Mouse (Mus musculus): Measurements from ENCODE around the gene Arid3c.
A peak's percentile ranks its signal among the peaks of the same experiment; 100 is the strongest.
"Not testable (repeated sequence)": the region's sequence is repeated elsewhere in the genome, so short reads cannot be mapped to it uniquely, and the experiment has no call there.

The Arid3c gene

DNA sequence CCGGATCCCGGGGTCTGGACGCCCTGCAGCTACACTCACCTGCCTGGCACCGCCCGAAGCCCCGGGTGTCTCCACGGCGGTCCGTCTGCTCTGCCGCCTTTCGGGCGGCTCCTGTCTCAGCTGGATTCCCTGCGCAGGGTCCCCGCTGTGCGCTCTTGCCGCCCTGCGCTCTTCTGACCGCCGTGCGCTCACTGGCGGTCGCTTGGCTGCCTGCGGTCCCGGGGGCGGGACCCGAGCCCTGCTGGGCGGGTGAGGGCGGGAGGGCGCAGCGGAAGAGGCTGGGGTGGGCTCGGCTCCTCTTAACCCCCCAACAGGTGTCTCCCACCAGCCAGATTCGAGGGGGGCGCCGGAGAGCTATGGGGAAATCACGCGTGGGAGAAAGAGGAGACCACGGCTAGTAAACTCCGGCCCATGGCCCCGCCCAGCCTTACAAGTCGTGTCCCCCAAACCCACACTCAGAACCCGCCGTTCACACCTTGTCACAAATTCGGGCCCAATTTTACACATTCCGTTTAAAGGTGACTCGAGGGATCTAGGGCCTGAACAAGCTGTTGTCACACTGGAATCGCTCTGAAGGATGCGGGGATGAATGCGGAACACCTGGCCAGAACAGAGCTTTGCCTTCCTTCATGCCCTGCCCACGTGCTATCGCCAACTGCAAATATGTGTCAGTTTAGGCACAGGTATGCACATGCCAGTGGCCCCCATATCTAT lies at the start of gene Arid3c:
Gene Arid3c (minus strand): TSS at position 91 of the 714 bp plus-strand sequence.
- no peak for DNase-seq (ENCODE audit: low spot score in 2 of 2)

DNA sequence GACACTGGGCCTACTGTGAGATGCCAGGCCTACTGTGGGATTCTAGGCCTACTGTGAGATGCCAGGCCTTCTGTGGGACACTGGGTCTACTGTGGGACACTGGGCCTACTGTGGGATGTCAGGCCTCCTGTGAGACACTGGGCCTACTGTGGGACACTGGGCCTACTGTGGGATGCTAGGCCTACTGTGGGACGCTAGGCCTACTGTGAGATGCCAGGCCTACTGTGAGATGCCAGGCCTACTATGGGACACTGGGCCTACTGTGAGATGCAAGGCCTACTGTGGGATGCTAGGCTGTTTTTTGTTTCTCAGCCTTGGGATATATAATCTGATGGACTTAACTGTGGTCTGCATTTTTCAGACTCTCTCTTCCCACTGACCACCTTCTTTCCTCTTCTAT lies 44.9 kb upstream of the Arid3c start:
- DNase-seq (ENCODE audit: low spot score in 2 of 2): not testable (repeated sequence)

DNA sequence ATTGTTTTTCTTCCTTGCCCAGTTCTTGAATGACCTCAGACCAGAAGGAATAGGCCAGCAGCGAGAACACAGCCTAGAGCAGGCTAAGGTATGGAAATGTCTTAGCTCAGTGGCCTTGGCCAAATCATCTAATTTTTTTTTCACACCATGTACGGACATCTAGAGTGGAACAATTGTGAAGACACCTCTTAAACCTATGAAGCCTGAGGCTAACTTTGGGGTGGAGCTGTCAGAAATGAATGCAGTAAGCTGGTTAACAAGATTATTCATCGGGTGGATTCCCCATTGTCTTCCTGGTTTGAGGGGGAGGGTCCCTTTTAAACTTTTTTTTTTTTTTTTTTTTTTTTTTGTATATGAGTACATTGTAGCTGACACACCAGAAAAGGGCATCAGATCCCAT lies 43.6 kb upstream of the Arid3c start:
- not testable (repeated sequence) for DNase-seq (ENCODE audit: low spot score in 2 of 2)

DNA sequence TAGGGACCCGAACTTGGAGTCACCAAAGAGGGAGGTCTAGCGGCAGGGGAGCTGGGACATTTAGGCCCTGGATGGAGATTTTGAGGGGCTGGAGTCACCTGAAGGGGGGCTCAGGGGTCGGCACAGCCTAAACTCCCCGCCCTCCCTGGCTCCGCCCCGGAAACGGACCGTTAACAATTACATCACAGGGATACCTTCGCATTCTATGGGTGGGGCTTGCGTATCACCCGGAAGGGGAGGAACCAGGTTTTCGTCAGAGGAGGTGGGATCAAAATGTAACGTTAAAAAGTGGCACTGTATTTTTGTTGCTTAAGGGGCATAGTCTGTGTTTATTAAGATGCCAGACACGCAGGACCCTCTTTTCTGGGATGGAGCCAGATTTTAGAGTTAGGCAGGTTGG lies 43.1 kb upstream of the Arid3c start, which contains the start of gene Ccl27a:
Gene Ccl27a (minus strand): TSS at position 246 of the 400 bp plus-strand sequence.
- peak in 1 of 2 experiments; percentile 53 for DNase-seq (ENCODE audit: low spot score in 2 of 2)

DNA sequence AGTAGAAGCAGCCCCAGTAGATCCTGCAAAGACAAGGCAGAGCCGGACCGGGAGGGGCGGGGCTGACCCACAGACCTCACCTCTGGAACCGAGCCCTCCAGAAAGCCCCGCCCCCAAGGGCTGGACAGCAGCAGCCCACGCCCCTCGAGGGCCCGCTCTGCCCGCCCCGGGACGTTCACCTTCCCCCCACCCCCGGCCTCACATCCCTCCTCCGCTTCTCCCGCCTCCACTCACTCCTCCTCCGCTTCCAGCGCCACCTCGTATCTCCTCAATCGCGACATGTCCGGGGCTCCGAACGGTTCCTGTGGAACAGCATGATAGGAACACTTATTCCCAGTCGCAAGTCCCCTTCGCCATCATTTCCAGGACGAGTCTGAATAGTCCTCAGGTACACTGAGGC lies 42.6 kb upstream of the Arid3c start:
- not testable (repeated sequence) for DNase-seq (ENCODE audit: low spot score in 2 of 2)

DNA sequence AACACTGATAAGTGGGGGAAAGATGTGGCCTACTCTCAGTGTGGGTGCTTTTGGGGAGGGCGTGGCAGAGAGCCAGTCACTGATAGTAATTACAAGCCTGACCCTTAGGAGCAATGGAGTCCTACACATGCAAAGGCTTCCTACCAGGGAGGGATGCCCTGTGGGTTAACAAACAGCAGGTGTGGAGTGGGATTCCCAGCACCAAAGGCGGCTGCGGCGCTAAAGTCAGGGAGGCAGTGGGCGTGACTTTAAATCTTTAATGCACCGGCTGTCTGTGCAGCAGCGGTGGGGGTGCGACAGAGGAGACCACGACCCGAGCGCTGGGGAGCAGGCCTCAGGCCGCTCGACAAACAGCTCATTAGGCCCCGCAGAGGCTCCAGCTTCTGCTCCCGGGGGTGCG lies 42.0 kb upstream of the Arid3c start:
- not testable (repeated sequence) for DNase-seq (ENCODE audit: low spot score in 2 of 2)

DNA sequence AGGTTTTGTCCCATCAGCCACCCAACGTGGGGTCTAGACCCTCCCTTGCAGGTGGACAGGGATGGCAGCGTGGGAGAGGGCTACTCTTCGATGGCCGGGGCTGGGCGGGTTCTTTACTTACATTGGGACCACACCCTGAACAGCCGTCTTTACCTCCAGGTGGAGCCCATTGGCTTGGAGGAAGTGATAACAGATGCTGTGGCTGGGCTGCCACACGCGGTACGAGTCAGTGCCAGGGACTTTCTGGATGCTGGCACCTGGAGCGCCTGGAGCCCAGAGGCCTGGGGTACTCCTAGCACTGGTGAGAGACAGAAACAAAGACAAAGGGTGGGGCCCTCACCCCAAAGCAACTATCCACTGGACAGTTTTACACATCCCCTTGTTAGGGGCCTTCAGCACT lies 36.4 kb upstream of the Arid3c start:
- not testable (repeated sequence) for DNase-seq (ENCODE audit: low spot score in 2 of 2)

DNA sequence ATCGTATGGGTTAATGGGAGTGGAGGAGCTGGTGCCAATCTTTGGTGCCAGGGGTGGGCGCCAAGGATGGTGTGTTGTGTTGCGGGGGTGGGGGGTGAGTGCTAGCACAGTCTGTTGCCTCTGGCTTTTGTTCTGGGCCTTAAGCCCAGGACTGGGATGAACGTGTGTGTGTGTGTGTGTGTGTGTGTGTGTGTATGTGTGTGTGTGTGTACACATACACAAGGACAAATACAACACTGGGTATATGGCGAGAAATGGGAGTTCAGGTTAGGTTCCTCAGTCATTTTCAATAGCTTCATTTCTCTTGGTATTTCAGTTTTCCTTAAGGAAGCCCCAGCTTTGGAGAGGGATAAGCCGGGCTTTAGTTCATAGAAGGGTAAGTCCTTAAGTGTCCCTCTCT lies 32.2 kb upstream of the Arid3c start:
- not testable (repeated sequence) for DNase-seq (ENCODE audit: low spot score in 2 of 2)

DNA sequence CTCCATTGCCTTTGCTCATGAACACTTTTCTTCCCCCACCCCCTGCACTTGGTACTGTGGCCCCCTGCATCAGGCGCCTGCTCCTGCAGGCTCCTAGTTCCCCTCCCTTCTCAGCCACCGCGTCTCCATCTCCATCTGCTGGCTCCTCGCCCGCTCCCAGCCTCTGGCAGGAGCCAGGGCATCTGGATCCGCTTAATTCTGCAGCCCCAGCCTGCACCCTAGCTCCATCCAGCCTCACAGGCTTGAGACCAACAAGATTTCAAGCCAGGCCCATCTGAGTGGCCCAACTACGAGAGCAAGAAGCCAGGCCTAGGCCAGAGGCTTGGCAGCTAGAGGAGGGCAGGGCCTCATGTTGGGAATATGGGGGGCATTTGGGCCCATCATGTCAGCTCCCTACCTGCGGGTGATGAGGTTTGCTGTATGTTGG lies 31.8 kb upstream of the Arid3c start:
- not testable (repeated sequence) for DNase-seq (ENCODE audit: low spot score in 2 of 2)

DNA sequence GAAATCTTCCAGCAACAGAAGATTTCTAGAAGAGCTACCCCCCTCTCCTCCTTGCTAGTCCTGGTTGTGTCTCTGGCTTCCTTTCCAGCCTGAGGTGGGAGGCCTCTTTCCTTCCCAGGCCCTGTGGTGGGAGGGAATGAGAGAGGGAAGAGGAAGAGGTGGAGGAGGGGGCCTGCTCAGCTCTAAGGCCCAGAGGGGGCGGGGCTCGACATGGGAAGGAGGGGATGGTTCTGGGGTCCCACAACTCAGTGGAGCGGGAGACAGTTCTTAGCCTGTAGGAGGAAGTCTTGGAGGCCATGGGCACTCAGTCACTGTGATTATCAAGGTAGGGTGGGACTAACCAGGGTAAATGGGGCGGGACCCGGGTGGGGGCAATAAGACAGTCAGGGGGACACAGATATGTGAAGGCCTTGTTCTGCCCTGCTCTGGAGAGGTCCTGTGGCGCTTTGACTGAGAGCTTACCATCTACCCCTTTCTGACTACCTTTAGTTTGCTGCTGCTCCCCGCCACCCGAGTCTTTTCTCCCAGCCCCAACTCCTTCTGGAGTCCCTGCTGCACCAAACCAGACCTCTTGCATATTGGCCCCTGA lies 31.3 kb upstream of the Arid3c start:
- DNase-seq (ENCODE audit: low spot score in 2 of 2): no peak

DNA sequence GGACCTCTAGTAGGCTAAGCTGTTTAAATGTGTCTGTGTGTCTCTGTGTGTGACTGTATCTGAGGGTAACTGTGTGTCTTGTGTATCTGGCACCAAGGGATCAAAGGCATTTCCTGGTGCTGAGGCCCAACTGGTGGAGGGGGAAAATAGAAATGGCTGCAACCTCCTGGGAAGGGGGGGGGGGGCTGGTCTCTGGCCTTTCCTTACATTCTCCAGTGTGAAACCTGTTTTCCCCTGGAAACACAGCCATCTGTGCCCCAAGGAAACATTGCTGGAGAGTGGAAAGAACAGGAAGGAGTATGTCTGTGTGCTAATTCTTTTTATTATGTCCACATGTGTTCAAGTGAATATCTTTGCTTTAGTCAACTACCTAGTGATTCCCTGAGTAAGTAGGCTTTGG lies 30.7 kb upstream of the Arid3c start:
- no peak for DNase-seq (ENCODE audit: low spot score in 2 of 2)

DNA sequence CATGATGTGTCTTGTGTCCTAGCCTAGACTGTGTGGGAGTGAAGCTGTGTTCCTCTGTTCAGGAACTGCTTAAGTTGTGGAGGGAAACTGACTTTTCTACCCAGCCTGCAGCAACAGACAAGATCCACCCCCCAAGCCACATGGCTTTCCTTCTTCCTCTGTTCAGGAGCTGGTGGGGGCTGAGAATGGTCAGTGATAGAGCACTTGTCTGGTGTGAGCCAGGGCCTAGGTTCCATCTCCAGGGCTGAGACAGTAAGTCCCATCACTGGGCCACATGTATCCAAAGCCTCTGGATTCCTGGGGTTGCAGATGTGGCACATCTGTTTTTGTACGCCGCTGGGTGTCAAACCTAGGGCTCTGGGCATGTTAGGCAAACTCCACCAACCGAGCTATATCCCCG lies 30.0 kb upstream of the Arid3c start:
- no peak for DNase-seq (ENCODE audit: low spot score in 2 of 2)

DNA sequence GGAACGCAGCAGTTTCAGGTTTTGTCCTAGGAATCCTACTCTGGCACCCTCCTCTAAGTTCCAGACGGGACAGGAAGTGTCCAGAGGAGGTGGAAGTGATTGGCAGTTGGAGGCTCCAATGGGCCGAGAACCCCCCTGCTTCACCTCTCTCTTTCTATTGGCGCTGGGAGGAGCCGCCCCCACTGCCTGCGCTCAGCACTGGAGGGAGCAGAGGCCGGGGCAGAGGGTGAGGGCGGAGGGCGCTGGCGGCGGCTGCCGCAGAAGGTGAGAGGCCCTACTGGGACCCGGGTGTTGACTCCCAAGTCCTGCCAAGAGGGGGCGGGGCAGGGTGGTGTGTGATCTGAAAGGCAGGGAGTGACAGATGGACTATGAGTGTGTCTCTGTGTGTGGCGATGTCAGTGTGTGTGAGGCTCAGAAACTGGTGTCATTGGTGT lies 29.4 kb upstream of the Arid3c start:
- no peak for DNase-seq (ENCODE audit: low spot score in 2 of 2)

DNA sequence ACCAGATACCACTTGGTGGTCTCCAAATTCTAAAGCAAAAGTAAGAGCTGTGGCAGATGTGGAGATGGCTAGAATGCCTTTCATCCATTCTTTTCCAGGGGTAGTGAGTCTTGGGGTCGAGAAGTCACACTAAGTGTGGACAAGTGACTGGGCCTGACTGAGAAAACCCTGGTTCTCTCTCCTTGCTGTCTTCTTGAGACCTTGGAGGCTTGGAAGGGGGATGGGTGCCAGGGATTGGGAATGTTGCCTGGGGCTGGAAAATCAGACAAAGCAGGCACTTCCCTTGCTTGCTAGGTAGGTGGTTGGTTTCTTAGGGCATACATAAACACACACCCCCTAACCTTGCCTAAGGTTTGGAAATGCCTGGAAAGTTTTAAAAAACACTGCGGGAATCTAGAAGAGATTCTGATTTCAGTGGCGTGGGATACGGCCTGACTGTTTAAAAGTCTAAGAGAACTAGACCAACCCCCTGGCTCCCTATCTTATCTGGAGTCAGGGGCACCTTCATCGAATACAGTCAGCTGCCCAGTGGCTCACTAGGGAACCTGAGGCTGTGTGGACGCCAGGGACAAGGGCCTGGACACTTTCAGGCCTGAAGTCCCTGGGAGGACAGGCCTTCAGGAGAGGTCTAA lies 28.8 kb upstream of the Arid3c start:
- DNase-seq (ENCODE audit: low spot score in 2 of 2): no peak

DNA sequence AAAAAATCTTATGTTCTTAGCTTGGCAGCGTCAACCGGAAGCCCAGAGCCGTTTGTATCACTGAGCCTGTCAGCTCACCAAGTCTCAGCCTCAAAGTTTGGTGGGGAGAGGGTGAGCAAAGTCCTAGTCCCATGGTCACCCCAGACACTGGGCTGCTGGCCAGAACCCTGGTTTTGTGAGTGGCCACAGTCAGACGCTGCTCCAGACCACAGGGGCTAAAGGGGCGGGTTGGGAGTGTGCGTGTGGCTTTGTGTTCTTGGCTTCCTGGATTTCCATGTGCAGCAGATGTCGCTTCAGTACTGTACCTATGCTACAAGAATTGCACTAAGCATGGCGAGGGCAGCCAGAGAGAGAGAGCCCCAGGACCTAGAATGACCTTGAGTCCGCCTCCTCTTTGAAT lies 28.3 kb upstream of the Arid3c start:
- no peak for DNase-seq (ENCODE audit: low spot score in 2 of 2)

DNA sequence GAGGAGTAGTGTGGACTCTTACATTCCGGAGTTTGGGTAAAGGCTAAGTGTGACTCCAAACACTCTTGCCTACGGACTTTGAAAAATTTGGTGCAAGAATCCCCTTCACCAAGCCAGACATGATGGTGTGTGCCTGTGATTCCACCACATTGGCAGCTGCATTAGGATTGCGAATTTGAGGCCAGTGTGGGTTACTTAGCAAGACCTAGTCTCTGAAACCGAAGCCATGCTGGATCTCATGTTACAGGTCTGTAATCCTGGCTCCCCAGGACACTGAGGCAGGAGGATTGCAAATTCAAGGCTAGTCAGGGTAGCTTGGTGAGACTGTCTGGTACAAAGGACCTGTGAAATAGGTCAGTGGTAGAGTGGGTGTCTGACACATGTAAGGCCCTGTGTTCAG lies 27.8 kb upstream of the Arid3c start:
- no peak for DNase-seq (ENCODE audit: low spot score in 2 of 2)

DNA sequence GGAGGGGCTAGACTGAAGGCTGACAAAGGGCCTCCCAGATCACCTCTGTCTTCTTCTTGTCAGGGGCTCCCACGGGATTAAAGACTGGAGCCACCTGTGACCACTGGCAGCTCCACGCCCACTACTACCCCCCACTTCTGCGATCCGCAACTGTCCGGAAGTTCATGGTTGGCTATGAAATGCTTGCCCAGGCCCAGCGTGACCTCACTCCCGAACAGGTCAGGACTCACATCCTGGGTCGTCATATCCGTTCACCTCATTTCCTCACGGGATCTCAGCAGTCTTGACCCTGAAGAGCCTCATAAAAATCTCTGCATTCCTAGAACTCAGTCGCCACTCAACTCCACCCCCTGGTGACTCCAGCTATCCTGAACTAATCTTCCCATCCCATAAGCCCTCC lies 27.1 kb upstream of the Arid3c start:
- no peak for DNase-seq (ENCODE audit: low spot score in 2 of 2)

DNA sequence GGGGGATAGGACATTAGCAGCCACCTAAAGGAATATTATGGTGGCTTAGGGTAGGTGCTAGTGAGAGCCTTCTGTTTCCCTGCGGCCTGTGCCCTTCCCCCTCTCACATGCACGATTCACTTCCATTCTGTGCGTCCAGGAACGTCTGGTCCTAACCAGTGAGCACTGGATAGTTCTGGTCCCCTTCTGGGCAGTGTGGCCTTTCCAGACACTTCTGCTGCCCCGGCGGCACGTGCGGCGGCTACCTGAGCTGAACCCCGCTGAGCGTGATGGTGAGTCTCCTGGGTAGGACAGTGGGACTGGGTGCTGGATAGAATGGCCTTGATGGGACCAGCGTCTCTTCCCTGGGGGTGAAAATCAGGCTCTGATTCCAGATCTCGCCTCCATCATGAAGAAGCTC lies 26.4 kb upstream of the Arid3c start:
- DNase-seq (ENCODE audit: low spot score in 2 of 2): no peak

DNA sequence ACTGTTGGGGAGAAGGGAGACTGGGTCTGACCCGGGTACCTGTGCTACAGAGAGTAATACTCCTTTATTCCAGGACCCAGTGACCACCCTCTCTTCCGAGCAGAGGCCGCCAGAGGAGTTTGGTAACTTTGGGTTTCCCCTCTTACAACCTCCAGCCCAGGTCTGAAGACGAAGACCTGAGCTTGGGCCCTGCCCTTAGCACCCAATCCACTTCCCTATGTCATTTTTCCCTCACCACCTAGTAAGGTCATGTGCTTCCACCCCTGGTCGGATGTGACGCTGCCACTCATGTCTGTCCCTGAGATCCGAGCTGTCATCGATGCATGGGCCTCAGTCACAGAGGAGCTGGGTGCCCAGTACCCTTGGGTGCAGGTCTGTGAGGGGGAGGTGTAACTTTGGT lies 25.5 kb upstream of the Arid3c start:
- no peak for DNase-seq (ENCODE audit: low spot score in 2 of 2)

DNA sequence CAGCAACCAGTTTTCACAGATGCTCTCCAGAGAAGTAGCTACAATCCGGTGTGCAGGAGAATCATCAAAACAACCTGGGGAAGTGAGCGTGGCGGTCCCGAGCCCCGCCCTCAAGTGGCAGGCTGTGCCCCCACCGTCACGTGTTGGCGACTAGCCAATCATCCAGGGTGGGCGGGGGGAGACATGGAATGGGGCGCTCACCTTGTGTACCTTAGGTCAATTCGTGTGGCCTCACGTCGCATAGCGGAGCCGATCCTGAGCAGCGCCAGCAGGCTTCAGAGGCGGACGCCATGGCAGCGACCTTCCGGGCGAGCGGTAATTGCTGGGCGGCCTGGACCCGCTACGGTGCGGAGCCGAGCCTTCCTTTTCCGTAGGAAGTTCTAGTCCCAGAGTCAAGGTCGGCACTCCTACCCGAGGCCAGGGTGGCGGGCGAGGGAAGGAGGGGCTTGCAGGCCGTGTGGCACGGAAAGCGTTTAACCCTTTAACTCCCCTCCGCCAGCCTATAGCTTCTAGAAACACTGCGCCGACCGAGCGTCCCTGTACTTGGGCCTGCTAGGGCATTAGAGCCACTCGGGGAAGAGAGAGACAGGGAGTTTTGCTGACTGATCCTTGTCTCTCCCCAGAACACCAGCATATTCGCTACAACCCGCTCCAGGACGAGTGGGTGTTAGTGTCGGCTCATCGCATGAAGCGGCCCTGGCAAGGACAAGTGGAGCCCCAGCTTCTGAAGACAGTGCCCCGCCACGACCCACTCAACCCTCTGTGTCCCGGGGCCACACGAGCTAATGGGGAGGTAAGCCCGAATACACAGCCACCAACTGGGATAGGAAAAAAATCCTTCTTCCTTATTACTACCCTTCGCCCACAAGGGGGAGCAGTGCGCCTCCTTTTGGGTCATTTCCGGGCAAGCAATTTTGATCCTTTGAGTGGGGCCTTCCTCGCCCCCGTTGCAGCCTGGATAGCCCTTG lies 24.7 kb upstream of the Arid3c start, which contains the start of gene Sigmar1:
Gene Sigmar1 (minus strand): TSS at position 820 of the 968 bp plus-strand sequence.
- DNase-seq (ENCODE audit: low spot score in 2 of 2): peak; percentile 67 to 73

DNA sequence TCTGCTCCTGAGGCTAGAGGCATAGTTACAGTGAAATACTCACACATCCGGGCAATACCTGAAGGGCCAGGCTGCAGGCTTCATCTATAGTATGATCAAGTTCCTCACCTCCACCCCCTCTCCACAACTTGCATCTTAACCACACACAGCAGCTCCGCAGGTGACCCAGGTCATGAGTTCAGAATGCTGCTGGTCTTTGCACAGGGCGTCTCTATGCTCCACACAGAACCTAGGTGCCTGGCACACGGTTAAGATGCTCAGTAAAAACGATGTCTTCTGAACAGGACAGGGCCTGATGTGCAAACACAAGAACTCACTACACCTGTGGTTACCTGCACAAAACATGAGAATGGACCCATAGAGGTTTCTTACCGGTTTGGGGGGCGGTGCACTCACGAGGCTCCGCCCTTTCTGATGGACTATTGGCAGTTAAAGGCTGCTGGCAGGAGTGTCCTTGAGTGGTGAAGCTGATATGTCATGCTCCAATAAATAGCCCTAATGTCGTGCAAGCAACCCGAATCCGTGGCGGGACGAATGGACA lies 23.9 kb upstream of the Arid3c start, which contains the start of gene Galt:
Gene Galt (plus strand): TSS at position 432 of the 541 bp plus-strand sequence.
- no peak for DNase-seq (ENCODE audit: low spot score in 2 of 2)

Measured in frontal cortex, postnatal 25 days (tissue).